Mouse (Mus musculus): Measurements from ENCODE around the gene Clcf1. TPM values are rescaled to one million over a fixed set of nuclear protein-coding genes. Genes with fewer than 3 reads are reported as not detected.

Gene Clcf1
- total RNA-seq, 1 experiment, result 2.2 TPM

- DNase-seq (ENCODE audit: low read depth, low spot score), result no peak
- Histone ChIP-seq H3K9ac (ENCODE audit: insufficient read depth, low read depth, low read length, poor library complexity, severe bottlenecking) (0 out of 2 replicates have a peak overlapping the region, but pooled peaks have one; percentile 5), H3K4me1 (ENCODE audit: control insufficient read depth in 2 of 2, insufficient read depth in 2 of 2, low read length in 2 of 2, poor library complexity in 1 of 2) (peaks cover 0 to 2% of the 10 kb centered on the region in 2 experiments; a peak in 1 of 4 replicates), H3K36me3 (ENCODE audit: control insufficient read depth, insufficient read depth, low read length, poor library complexity, severe bottlenecking) (no peaks in the 10 kb centered on the region), H3K4me3 (ENCODE audit: insufficient read depth in 1 of 2, low read depth in 1 of 2, low read length in 2 of 2, poor library complexity in 1 of 2, severe bottlenecking in 1 of 2) (no peak overlapping the region), H3K27ac (ENCODE audit: insufficient read depth, low read depth, low read length, poor library complexity, severe bottlenecking) (no peak overlapping the region), H3K9me3 (ENCODE audit: control insufficient read depth, insufficient read depth, low read depth, low read length) (no peaks in the 10 kb centered on the region)
- in situ Hi-C loops (cut with MboI; ENCODE audit: low sequenced_read_pairs in 2 of 2, unreplicated experiment in 2 of 2), result no loop called here
- TF ChIP-seq HCFC1 (IDR thresholded peaks at IDR 0.05; ENCODE audit: borderline replicate concordance, insufficient read depth, low read length), result no peak
- TF ChIP-seq CHD2 (IDR thresholded peaks at IDR 0.05; ENCODE audit: low read depth, low read length), result no peak
- TF ChIP-seq ZNF384 (IDR thresholded peaks at IDR 0.05; ENCODE audit: low read depth, low read length), result no peak
- TF ChIP-seq ZC3H11A (IDR thresholded peaks at IDR 0.05; ENCODE audit: borderline replicate concordance, low read depth, low read length), result no peak
- TF ChIP-seq MAFK (IDR thresholded peaks at IDR 0.05; ENCODE audit: insufficient read depth, low read depth, low read length), result no peak
Measured at GRCm38 (mm10) chr19:4265956-4266355, 51.9 kb downstream of the Clcf1 start.

DNA sequence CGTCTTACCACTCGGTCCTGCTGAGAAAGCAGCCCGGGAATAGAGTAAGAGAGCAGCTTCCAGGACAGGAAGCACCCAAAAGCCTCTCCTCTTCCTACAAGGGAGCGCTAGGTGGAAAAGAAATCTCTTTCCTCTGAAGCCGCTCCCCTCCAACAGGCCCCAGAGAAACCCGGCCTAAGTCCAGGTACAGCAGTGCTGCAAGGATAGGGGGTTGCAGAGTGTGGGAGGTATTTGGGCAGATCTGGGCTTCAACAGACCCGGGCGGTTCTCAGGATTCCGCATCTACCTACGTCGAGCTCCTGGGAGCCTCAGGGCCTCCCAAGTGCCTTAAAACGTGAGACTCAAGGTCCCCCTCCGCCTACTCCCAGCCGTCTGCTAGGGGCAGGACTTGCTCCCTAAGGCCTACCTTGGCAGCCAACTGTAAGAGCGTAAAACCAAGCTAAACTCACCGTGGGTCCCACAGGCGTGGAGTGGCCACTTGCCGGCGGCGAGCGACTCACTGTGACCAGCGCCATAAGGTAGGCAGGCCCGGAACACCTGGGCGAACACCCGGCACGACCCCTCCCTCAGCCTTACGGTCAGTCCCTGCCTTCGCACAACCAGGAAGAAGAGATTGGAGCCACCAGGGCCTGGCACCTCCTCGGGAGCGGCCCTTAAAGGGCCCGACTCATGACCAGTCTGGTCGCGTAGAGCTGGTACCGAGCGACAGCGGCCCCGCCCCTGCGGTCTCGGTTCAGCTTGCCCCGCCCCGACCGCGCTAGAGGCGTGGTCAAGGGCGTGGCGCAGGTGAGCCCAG, 54.7 kb downstream of the Clcf1 start, which contains the start of gene Ssh3:
TSS of gene Ssh3 (minus strand) at position 615 of the 796 bp plus-strand sequence.
- Histone ChIP-seq H3K36me3 (ENCODE audit: control insufficient read depth, insufficient read depth, low read length, poor library complexity, severe bottlenecking) (no peaks in the 10 kb centered on the region), H3K9ac (ENCODE audit: insufficient read depth, low read depth, low read length, poor library complexity, severe bottlenecking) (peak within 1 kb of the TSS; percentile 50), H3K4me1 (ENCODE audit: control insufficient read depth in 2 of 2, insufficient read depth in 2 of 2, low read length in 2 of 2, poor library complexity in 1 of 2) (peaks cover 0 to 2% of the 10 kb centered on the region in 2 experiments; a peak in 1 of 4 replicates), H3K27ac (ENCODE audit: insufficient read depth, low read depth, low read length, poor library complexity, severe bottlenecking) (no peak within 1 kb of the TSS), H3K4me3 (ENCODE audit: insufficient read depth in 1 of 2, low read depth in 1 of 2, low read length in 2 of 2, poor library complexity in 1 of 2, severe bottlenecking in 1 of 2) (peak within 1 kb of the TSS; percentile 61 to 70), H3K9me3 (ENCODE audit: control insufficient read depth, insufficient read depth, low read depth, low read length) (no peaks in the 10 kb centered on the region)
- DNase-seq (ENCODE audit: low read depth, low spot score), result peak; percentile 31
- in situ Hi-C loops (cut with MboI; ENCODE audit: low sequenced_read_pairs in 2 of 2, unreplicated experiment in 2 of 2), result no loop called here
- TF ChIP-seq ZNF384 (IDR thresholded peaks at IDR 0.05; ENCODE audit: low read depth, low read length) (no peak), CHD2 (IDR thresholded peaks at IDR 0.05; ENCODE audit: low read depth, low read length) (no peak), MAFK (IDR thresholded peaks at IDR 0.05; ENCODE audit: insufficient read depth, low read depth, low read length) (no peak), ZC3H11A (IDR thresholded peaks at IDR 0.05; ENCODE audit: borderline replicate concordance, low read depth, low read length) (no peak)

DNA sequence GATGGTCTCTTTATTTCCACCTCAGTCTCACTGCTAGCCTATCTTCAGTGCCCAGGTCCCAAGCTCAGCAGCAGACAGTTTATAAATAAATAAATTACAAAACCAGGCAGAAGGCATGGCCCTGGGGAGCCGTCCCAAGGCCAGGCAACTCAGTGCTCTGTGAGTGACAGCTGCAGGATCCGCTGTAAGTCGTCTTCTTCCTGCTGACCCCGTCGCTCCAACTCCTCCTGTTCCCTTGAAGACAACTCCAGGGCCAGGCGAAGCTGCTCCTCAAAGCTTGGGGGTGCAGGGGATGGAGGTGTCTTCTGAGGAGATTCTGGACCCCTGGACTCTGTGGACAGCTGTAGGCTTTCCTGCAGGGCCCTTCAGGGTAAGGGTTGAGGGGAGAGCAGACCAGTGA, 56.1 kb downstream of the Clcf1 start:
- Histone ChIP-seq H3K4me3 (ENCODE audit: insufficient read depth in 1 of 2, low read depth in 1 of 2, low read length in 2 of 2, poor library complexity in 1 of 2, severe bottlenecking in 1 of 2) (no peak overlapping the region), H3K9ac (ENCODE audit: insufficient read depth, low read depth, low read length, poor library complexity, severe bottlenecking) (no peak overlapping the region), H3K4me1 (ENCODE audit: control insufficient read depth in 2 of 2, insufficient read depth in 2 of 2, low read length in 2 of 2, poor library complexity in 1 of 2) (peaks cover 0 to 2% of the 10 kb centered on the region in 2 experiments; a peak in 1 of 4 replicates), H3K36me3 (ENCODE audit: control insufficient read depth, insufficient read depth, low read length, poor library complexity, severe bottlenecking) (no peaks in the 10 kb centered on the region), H3K9me3 (ENCODE audit: control insufficient read depth, insufficient read depth, low read depth, low read length) (no peaks in the 10 kb centered on the region), H3K27ac (ENCODE audit: insufficient read depth, low read depth, low read length, poor library complexity, severe bottlenecking) (no peak overlapping the region)
- in situ Hi-C loops (cut with MboI; ENCODE audit: low sequenced_read_pairs in 2 of 2, unreplicated experiment in 2 of 2), result no loop called here
- TF ChIP-seq CHD2 (IDR thresholded peaks at IDR 0.05; ENCODE audit: low read depth, low read length) (no peak), HCFC1 (IDR thresholded peaks at IDR 0.05; ENCODE audit: borderline replicate concordance, insufficient read depth, low read length) (no peak), ZNF384 (IDR thresholded peaks at IDR 0.05; ENCODE audit: low read depth, low read length) (no peak), ZC3H11A (IDR thresholded peaks at IDR 0.05; ENCODE audit: borderline replicate concordance, low read depth, low read length) (no peak), MAFK (IDR thresholded peaks at IDR 0.05; ENCODE audit: insufficient read depth, low read depth, low read length) (no peak)
- DNase-seq (ENCODE audit: low read depth, low spot score), result no peak

GRCm38 (mm10) chr19:4270972-4271371, 56.9 kb downstream of the Clcf1 start:
- Histone ChIP-seq H3K4me3 (ENCODE audit: insufficient read depth in 1 of 2, low read depth in 1 of 2, low read length in 2 of 2, poor library complexity in 1 of 2, severe bottlenecking in 1 of 2) (no peak overlapping the region), H3K36me3 (ENCODE audit: control insufficient read depth, insufficient read depth, low read length, poor library complexity, severe bottlenecking) (no peaks in the 10 kb centered on the region), H3K9ac (ENCODE audit: insufficient read depth, low read depth, low read length, poor library complexity, severe bottlenecking) (no peak overlapping the region), H3K27ac (ENCODE audit: insufficient read depth, low read depth, low read length, poor library complexity, severe bottlenecking) (no peak overlapping the region), H3K9me3 (ENCODE audit: control insufficient read depth, insufficient read depth, low read depth, low read length) (no peaks in the 10 kb centered on the region), H3K4me1 (ENCODE audit: control insufficient read depth in 2 of 2, insufficient read depth in 2 of 2, low read length in 2 of 2, poor library complexity in 1 of 2) (peaks cover 0 to 2% of the 10 kb centered on the region in 2 experiments; a peak in 1 of 4 replicates)
- no peak for TF ChIP-seq CHD2 (IDR thresholded peaks at IDR 0.05; ENCODE audit: low read depth, low read length)
- no peak for TF ChIP-seq HCFC1 (IDR thresholded peaks at IDR 0.05; ENCODE audit: borderline replicate concordance, insufficient read depth, low read length)
- TF ChIP-seq ZNF384 (IDR thresholded peaks at IDR 0.05; ENCODE audit: low read depth, low read length), result no peak
- TF ChIP-seq ZC3H11A (IDR thresholded peaks at IDR 0.05; ENCODE audit: borderline replicate concordance, low read depth, low read length), result no peak
- TF ChIP-seq MAFK (IDR thresholded peaks at IDR 0.05; ENCODE audit: insufficient read depth, low read depth, low read length), result no peak
- in situ Hi-C loops (cut with MboI; ENCODE audit: low sequenced_read_pairs in 2 of 2, unreplicated experiment in 2 of 2), result no loop called here
- DNase-seq (ENCODE audit: low read depth, low spot score), result no peak

Other genes with a start within 250 kb of the Clcf1 start
- 0.21 and 0.62 TPM in 2 replicates for gene Aldh3b2, start 241.9 kb upstream of the Clcf1 start, total RNA-seq (2012; rRNA removed)
- gene Acy3, start 227.7 kb upstream of the Clcf1 start, total RNA-seq (2012; rRNA removed), result 2.1 and 2.4 TPM in 2 replicates
- gene Tbx10, start 221.5 kb upstream of the Clcf1 start, total RNA-seq (2012; rRNA removed), result not detected in 2 replicates
- gene Nudt8, start 213.7 kb upstream of the Clcf1 start, total RNA-seq (2012; rRNA removed), result 22.4 and 27.2 TPM in 2 replicates
- gene Gm49405, start 213.6 kb upstream of the Clcf1 start, total RNA-seq (2012; rRNA removed), result 1.9 and 4.0 TPM in 2 replicates
- 4.6 and 12.0 TPM in 2 replicates for gene Doc2g, start 210.9 kb upstream of the Clcf1 start, total RNA-seq (2012; rRNA removed)
- 182 and 219 TPM in 2 replicates for gene Ndufv1, start 201.4 kb upstream of the Clcf1 start, total RNA-seq (2012; rRNA removed)
- 121 and 146 TPM in 2 replicates for gene Gstp1, start 176.3 kb upstream of the Clcf1 start, total RNA-seq (2012; rRNA removed)
- 67.4 and 138 TPM in 2 replicates for gene Gstp2, start 168.2 kb upstream of the Clcf1 start, total RNA-seq (2012; rRNA removed)
- 3.4 and 3.9 TPM in 2 replicates for gene Gstp3, start 154.7 kb upstream of the Clcf1 start, total RNA-seq (2012; rRNA removed)
- gene Cabp2, start 132.7 kb upstream of the Clcf1 start, total RNA-seq (2012; rRNA removed), result not detected in 2 replicates
- 39.6 and 42.7 TPM in 2 replicates for gene Cdk2ap2, start 117.1 kb upstream of the Clcf1 start, total RNA-seq (2012; rRNA removed)
- 10.5 and 17.2 TPM in 2 replicates for gene Pitpnm1, start 114.2 kb upstream of the Clcf1 start, total RNA-seq (2012; rRNA removed)
- gene Aip, start 88.4 kb upstream of the Clcf1 start, total RNA-seq (2012; rRNA removed), result 26.9 and 27.9 TPM in 2 replicates
- 0.13 and 0.26 TPM in 2 replicates for gene Gpr152, start 74.5 kb upstream of the Clcf1 start, total RNA-seq (2012; rRNA removed)
- gene Cabp4, start 70.2 kb upstream of the Clcf1 start, total RNA-seq (2012; rRNA removed), result 1.3 and 1.8 TPM in 2 replicates
- gene Coro1b, start 65.6 kb upstream of the Clcf1 start, total RNA-seq (2012; rRNA removed), result 73.8 and 85.3 TPM in 2 replicates
- gene Ptprcap, start 60.6 kb upstream of the Clcf1 start, total RNA-seq (2012; rRNA removed), result 9.5 and 15.1 TPM in 2 replicates
- gene Rps6kb2, start 50.9 kb upstream of the Clcf1 start, total RNA-seq (2012; rRNA removed), result 19.7 and 26.6 TPM in 2 replicates
- gene Carns1, start 38.8 kb upstream of the Clcf1 start, total RNA-seq (2012; rRNA removed), result 2.3 and 3.3 TPM in 2 replicates
- gene Tbc1d10c, start 23.0 kb upstream of the Clcf1 start, total RNA-seq (2012; rRNA removed), result 2.9 and 3.5 TPM in 2 replicates
- 407 and 426 TPM in 2 replicates for gene Ppp1ca, start 22.2 kb upstream of the Clcf1 start, total RNA-seq (2012; rRNA removed)
- gene Rad9a, start 12.6 kb upstream of the Clcf1 start, total RNA-seq (2012; rRNA removed), result 33.1 and 42.1 TPM in 2 replicates
- not detected in 2 replicates for gene AC109138.7, start 119 bp downstream of the Clcf1 start, total RNA-seq (2012; rRNA removed)
- 6.2 and 8.7 TPM in 2 replicates for gene Pold4, start 17.7 kb downstream of the Clcf1 start, total RNA-seq (2012; rRNA removed)
- gene Ssh3, start 54.9 kb downstream of the Clcf1 start, total RNA-seq (2012; rRNA removed), result 7.3 and 15.1 TPM in 2 replicates
- 5.5 and 8.8 TPM in 2 replicates for gene Ankrd13d, start 68.9 kb downstream of the Clcf1 start, total RNA-seq (2012; rRNA removed)
- 56.1 and 76.6 TPM in 2 replicates for gene Grk2, start 92.0 kb downstream of the Clcf1 start, total RNA-seq (2012; rRNA removed)
- gene Kdm2a, start 184.0 kb downstream of the Clcf1 start, total RNA-seq (2012; rRNA removed), result 45.6 and 51.5 TPM in 2 replicates
- gene Rhod, start 225.2 kb downstream of the Clcf1 start, total RNA-seq (2012; rRNA removed), result 10.9 and 15.5 TPM in 2 replicates

Data from ES-E14 (cell line).